In the genomic region with DNA sequence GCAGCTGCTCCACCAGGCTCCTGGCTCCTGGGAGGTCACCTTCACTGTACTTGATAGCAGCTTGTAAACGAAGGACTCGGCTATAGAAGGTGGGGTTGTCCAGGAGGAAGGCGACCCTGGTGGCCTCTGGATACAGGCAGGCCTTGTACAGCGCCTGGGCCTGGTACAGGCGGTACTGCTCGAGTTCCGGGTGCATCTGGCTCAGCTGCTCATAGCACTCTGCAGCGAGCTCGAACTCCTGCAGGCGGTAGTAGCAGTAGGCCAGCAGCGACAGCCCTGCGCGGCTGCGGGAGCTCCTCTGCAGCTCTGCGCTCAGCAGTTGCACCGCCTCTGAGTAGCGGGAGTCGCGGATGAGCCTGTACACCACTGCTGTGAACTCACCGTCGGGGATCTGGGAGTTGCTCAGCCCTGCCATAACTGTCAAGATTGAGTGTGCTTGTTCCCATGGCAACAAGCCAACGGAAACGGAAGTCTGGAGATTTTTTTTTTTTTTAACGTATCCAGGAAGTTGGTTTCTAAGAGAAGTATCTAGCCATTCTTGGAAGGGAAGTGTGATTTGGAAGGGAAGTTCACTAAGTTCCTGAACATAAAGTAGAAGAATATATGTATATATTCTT, we compare ENCODE assay signal across 8 mouse cellular contexts. TPM values are rescaled to one million over a fixed set of nuclear protein-coding genes. Genes with fewer than 3 reads are reported as not detected.
DNase-seq lines count a peak whose midpoint lies in the region; ATAC-seq and TF ChIP-seq lines count a peak whose summit lies in the region.
"Not testable (repeated sequence)": the region's sequence is repeated elsewhere in the genome, so short reads cannot be mapped to it uniquely, and the experiment has no call there.

TSS of gene Ttc30a2 (minus strand) at position 419 of the 617 bp plus-strand sequence.

- DNase-seq in ES-E14 (ENCODE audit: low read depth, low spot score), result peak; percentile 63
- peak; percentile 66 for DNase-seq in embryo, embryonic 10.5 days (ENCODE audit: low spot score)
- DNase-seq in heart, adult 9 months (ENCODE audit: low spot score in 2 of 2), result peak; percentile 59 to 61
- DNase-seq in hindbrain, embryonic 14.5 days (ENCODE audit: low spot score), result peak; percentile 68
- peak; percentile 63 to 67 for DNase-seq in kidney, postnatal 25 days

- not testable (repeated sequence) for ATAC-seq in hindbrain, embryonic 14.5 days (ENCODE audit: low FRiP score)
- ATAC-seq in lung, embryonic 15.5 days (ENCODE audit: borderline replicate concordance, extremely low read depth, low FRiP score, low TSS enrichment), result 0 out of 2 replicates have a peak, but pooled peaks have one; percentile 12
- peak; percentile 32; the same call in 1 of the 2 replicates for ATAC-seq in monocyte, adult 5-6 weeks (replicated peaks; ENCODE audit: insufficient number of reproducible peaks, low FRiP score, low TSS enrichment, poor library complexity, severe bottlenecking)

- peak within 1 kb of the TSS; percentile 17; the same call in 1 of the 2 replicates for H3K4me2 ChIP-seq in hindbrain, embryonic 14.5 days (replicated peaks)
- not testable (repeated sequence) for H3K4me2 ChIP-seq in lung, embryonic 15.5 days

- H3K9ac ChIP-seq in ES-E14 (ENCODE audit: insufficient read depth, low read depth, low read length, poor library complexity, severe bottlenecking); hindbrain, embryonic 14.5 days; lung, embryonic 15.5 days: not testable (repeated sequence)

- WGBS in hindbrain, embryonic 14.5 days, result 28% methylated on average over 14 of the region's 24 CpGs
- WGBS in lung, embryonic 15.5 days, result 35% methylated on average over 20 of the region's 24 CpGs

- H3K36me3 ChIP-seq in ES-E14 (ENCODE audit: control insufficient read depth, insufficient read depth, low read length, poor library complexity, severe bottlenecking); hindbrain, embryonic 14.5 days (replicated peaks; ENCODE audit: control insufficient read depth, insufficient read depth); lung, embryonic 15.5 days; testis, adult 2 months (ENCODE audit: control insufficient read depth, insufficient read depth, low read length): not testable (repeated sequence)

- not testable (repeated sequence) for H3K4me1 ChIP-seq in ES-E14 (ENCODE audit: control insufficient read depth in 2 of 2, insufficient read depth in 2 of 2, low read length in 2 of 2, poor library complexity in 1 of 2); hindbrain, embryonic 14.5 days (replicated peaks; ENCODE audit: control insufficient read depth, insufficient read depth, low read length); lung, embryonic 15.5 days; testis, adult 2 months (ENCODE audit: control insufficient read depth, insufficient read depth, low read length)

- not testable (repeated sequence) for TF ChIP-seq CTCF in testis, adult 2 months (IDR thresholded peaks at IDR 0.05; ENCODE audit: control insufficient read depth, insufficient read depth, insufficient replicate concordance, low read depth, low read length)

- not testable (repeated sequence) for H3K9me3 ChIP-seq in ES-E14 (ENCODE audit: control insufficient read depth, insufficient read depth, low read depth, low read length); hindbrain, embryonic 14.5 days (ENCODE audit: control insufficient read depth, low read length); lung, embryonic 15.5 days

- H3K4me3 ChIP-seq in ES-E14 (ENCODE audit: insufficient read depth in 1 of 2, low read depth in 1 of 2, low read length in 2 of 2, poor library complexity in 1 of 2, severe bottlenecking in 1 of 2), result peak within 1 kb of the TSS in 1 of 2 experiments; percentile 5; a peak in 2 of 4 replicates
- H3K4me3 ChIP-seq in hindbrain, embryonic 14.5 days (replicated peaks; ENCODE audit: low read length); lung, embryonic 15.5 days: not testable (repeated sequence)
- H3K4me3 ChIP-seq in testis, adult 2 months (ENCODE audit: control insufficient read depth, low read depth, low read length), result peak within 1 kb of the TSS; percentile 86

- not testable (repeated sequence) for H3K27me3 ChIP-seq in hindbrain, embryonic 14.5 days (ENCODE audit: control insufficient read depth, insufficient read depth, low read length); lung, embryonic 15.5 days; testis, adult 2 months (ENCODE audit: control insufficient read depth, insufficient read depth, low read length)

- H3K27ac ChIP-seq in ES-E14 (ENCODE audit: insufficient read depth, low read depth, low read length, poor library complexity, severe bottlenecking); hindbrain, embryonic 14.5 days; lung, embryonic 15.5 days: not testable (repeated sequence)
- peak within 1 kb of the TSS; percentile 87 for H3K27ac ChIP-seq in testis, adult 2 months (ENCODE audit: control insufficient read depth, insufficient read depth, low read depth, low read length)

- peak; percentile 58; the same call in 1 of the 2 replicates for TF ChIP-seq POLR2A in testis, adult 2 months (IDR thresholded peaks at IDR 0.05; ENCODE audit: control insufficient read depth, low read depth, low read length)

- in situ Hi-C loops in ES-E14 (cut with MboI; ENCODE audit: low sequenced_read_pairs in 2 of 2, unreplicated experiment in 2 of 2), result not testable (repeated sequence)

TF ChIP-seq in ES-E14, 5 proteins besides CTCF, POLR2A, EP300 and RAD21:
- TF ChIP-seq ZNF384 (IDR thresholded peaks at IDR 0.05; ENCODE audit: low read depth, low read length), result peak; percentile 98
TF ChIP-seq in ES-E14: peak in this region for 1; not testable (repeated sequence) for 4.

RNA-seq across cellular contexts. Expression of gene Ttc30a2, which starts in this region (rescaled TPM):
- total RNA-seq in ES-E14 (2012; rRNA removed), result 0.36 and 0.42 TPM in 2 replicates
- polyA plus RNA-seq in hindbrain, embryonic 14.5 days (2014; fragmentation: Nextera tagmentation; extraction: Ambion mirVana), result 1.3 and 1.5 TPM in 2 replicates
- 0.50 and 0.75 TPM in 2 replicates for polyA plus RNA-seq in lung, embryonic 15.5 days (2015; fragmentation: Nextera tagmentation; extraction: Ambion mirVana)
- total RNA-seq in monocyte, adult 5-6 weeks (2017), result 0.29 to 0.64 TPM in 2 of 3 replicates, not detected in the other
- 76.5 and 77.4 TPM in 2 replicates for polyA plus RNA-seq in testis, adult 2 months (2012; rRNA removed)

Comparison
In these comparisons a context has a peak if more than half of its experiments do, and no peak if none do; other contexts are left out.
1. RNA of gene Ttc30a2 (polyA plus RNA-seq): 76.5 to 77.4 TPM in testis, adult 2 months; 1.3 to 1.5 TPM in hindbrain, embryonic 14.5 days and 0.50 to 0.75 TPM in lung, embryonic 15.5 days; every median in the first group is over 10 times any median in the second.
2. Peak in DNase-seq in ES-E14; RNA of the gene not detected or under 1 TPM.
3. Peak in ATAC-seq in lung, embryonic 15.5 days; RNA of the gene not detected or under 1 TPM.
4. Peak in ATAC-seq in monocyte, adult 5-6 weeks; RNA of the gene not detected or under 1 TPM.
5. Peak in every context shown above with its lines, with median percentiles within 50 percentile points of each other: DNase-seq.